Mouse (Mus musculus): ENCODE measurements at regions not wholly inside any gene's neighbourhood (a gene's known extent, or its start where the extent isn't known, plus 50 kb on each side); places are given as distances from the start of the nearest gene placed in this dataset.

DNA sequence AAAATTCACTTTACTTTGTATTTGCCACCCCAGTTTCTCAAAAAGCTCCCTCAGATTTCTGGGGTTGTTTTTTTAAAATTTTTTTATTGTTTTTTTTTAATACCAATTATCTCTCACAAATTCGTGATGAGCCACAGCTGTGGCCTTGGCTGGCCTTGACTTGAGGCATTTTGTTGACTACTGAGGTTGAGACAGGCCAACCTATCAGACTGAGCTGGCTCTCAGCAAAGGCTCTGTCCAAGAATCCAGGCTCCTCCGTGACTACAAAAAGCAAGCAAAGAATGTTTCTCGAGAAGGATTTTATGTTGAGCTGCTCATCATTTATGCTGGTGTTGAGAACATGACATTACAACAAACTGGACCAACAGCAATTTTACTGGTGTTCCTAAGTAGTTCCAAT lies 244.6 kb upstream of the Rasgrp1 start:
- no peak overlapping the region for H3K9ac ChIP-seq (replicated peaks; ENCODE audit: low read depth, low read length)
- no peak overlapping the region for H3K4me2 ChIP-seq (ENCODE audit: low read length)
- 79% methylated on average over 3 of the region's 3 CpGs for WGBS
- no peak overlapping the region for H3K27ac ChIP-seq (ENCODE audit: low read length)
- H3K27me3 ChIP-seq (replicated peaks; ENCODE audit: control insufficient read depth, insufficient read depth, low read length): no peaks in the 10 kb centered on the region
- no peak overlapping the region for H3K4me3 ChIP-seq (replicated peaks; ENCODE audit: low read length)
- H3K9me3 ChIP-seq (ENCODE audit: control insufficient read depth, low read length): no peaks in the 10 kb centered on the region
- ATAC-seq: no peak
- no peaks in the 10 kb centered on the region for H3K36me3 ChIP-seq (ENCODE audit: control insufficient read depth, insufficient read depth)
- H3K4me1 ChIP-seq (replicated peaks; ENCODE audit: control insufficient read depth, insufficient read depth, low read length): no peaks in the 10 kb centered on the region

DNA sequence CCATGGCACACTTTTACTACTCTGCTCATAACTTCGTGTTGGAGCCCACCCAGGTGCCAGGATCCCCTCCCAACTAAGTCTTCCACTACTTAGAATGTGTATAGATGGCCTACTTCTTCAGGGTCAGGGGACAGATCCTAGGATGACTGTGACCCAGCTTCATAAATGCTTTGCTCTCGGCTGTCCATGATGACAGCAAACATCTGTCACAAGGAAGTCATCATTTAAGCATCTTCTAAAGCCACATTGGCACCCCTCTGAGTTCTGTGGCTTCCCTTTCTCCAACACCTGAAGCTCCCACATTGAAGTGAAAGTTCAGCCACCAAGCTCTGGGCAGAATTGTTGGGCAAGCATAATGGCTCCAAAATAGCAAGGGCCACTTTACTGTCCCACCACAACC lies 252.2 kb upstream of the Rasgrp1 start:
- no peaks in the 10 kb centered on the region for H3K36me3 ChIP-seq (ENCODE audit: control insufficient read depth, insufficient read depth)
- H3K4me1 ChIP-seq (replicated peaks; ENCODE audit: control insufficient read depth, insufficient read depth, low read length): no peaks in the 10 kb centered on the region
- H3K9me3 ChIP-seq (ENCODE audit: control insufficient read depth, low read length): no peaks in the 10 kb centered on the region
- H3K9ac ChIP-seq (replicated peaks; ENCODE audit: low read depth, low read length): no peak overlapping the region
- no peak for ATAC-seq
- WGBS: 58% methylated on average over 2 of the region's 2 CpGs
- no peak overlapping the region for H3K4me3 ChIP-seq (replicated peaks; ENCODE audit: low read length)
- no peak overlapping the region for H3K4me2 ChIP-seq (ENCODE audit: low read length)
- H3K27ac ChIP-seq (ENCODE audit: low read length): no peak overlapping the region
- H3K27me3 ChIP-seq (replicated peaks; ENCODE audit: control insufficient read depth, insufficient read depth, low read length): no peaks in the 10 kb centered on the region

DNA sequence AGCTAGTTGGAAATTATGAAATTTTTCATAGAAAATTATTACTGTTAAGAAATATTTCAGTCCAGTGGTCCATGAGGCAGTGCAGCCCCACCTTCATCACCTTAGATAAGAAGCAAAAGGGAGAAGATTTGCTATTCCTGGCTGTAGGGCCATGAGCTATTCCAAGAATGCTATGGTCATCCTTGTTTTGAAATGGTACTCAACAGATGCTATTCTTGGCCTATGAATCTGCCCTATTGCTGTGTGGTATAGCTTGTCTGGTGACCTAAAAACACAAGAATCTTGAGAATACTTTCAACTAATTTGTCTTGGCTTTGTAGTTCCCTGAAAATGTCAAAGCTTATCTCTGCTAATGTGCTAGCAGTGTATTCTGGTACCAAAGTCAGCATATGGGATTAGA lies 254.8 kb upstream of the Rasgrp1 start:
- Histone ChIP-seq H3K36me3 (ENCODE audit: control insufficient read depth, insufficient read depth) (no peaks in the 10 kb centered on the region), H3K27ac (ENCODE audit: low read length) (no peak overlapping the region), H3K27me3 (replicated peaks; ENCODE audit: control insufficient read depth, insufficient read depth, low read length) (no peaks in the 10 kb centered on the region), H3K4me1 (replicated peaks; ENCODE audit: control insufficient read depth, insufficient read depth, low read length) (no peaks in the 10 kb centered on the region), H3K9ac (replicated peaks; ENCODE audit: low read depth, low read length) (no peak overlapping the region), H3K9me3 (ENCODE audit: control insufficient read depth, low read length) (no peaks in the 10 kb centered on the region), H3K4me3 (replicated peaks; ENCODE audit: low read length) (no peak overlapping the region), H3K4me2 (ENCODE audit: low read length) (no peak overlapping the region)
- ATAC-seq: no peak

DNA sequence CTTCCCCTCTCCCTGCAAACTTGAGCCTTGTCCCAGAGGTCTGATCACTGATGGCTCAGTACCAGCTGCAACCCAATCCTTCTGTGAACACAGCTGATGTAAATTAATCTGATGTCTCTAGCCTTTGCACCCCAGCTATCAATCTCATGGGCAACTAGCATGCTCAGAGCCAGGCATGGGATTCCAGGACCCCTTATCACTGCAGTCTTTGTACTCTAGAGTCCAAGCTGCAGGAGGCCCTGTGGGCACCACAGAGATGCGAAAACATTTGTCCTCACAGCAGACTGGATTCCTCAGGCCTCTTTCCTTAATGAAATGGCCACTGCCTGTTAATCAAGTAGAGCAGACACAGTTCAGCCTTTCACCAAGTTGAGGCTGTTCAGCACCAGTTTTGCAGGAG lies 272.0 kb upstream of the Rasgrp1 start:
- H3K27me3 ChIP-seq (replicated peaks; ENCODE audit: control insufficient read depth, insufficient read depth, low read length): no peaks in the 10 kb centered on the region
- 48% methylated on average over 1 of the region's 1 CpGs for WGBS
- no peak overlapping the region for H3K9ac ChIP-seq (replicated peaks; ENCODE audit: low read depth, low read length)
- no peaks in the 10 kb centered on the region for H3K36me3 ChIP-seq (ENCODE audit: control insufficient read depth, insufficient read depth)
- H3K4me2 ChIP-seq (ENCODE audit: low read length): no peak overlapping the region
- no peak for ATAC-seq
- no peaks in the 10 kb centered on the region for H3K4me1 ChIP-seq (replicated peaks; ENCODE audit: control insufficient read depth, insufficient read depth, low read length)
- H3K9me3 ChIP-seq (ENCODE audit: control insufficient read depth, low read length): no peaks in the 10 kb centered on the region
- H3K4me3 ChIP-seq (replicated peaks; ENCODE audit: low read length): no peak overlapping the region
- no peak overlapping the region for H3K27ac ChIP-seq (ENCODE audit: low read length)

DNA sequence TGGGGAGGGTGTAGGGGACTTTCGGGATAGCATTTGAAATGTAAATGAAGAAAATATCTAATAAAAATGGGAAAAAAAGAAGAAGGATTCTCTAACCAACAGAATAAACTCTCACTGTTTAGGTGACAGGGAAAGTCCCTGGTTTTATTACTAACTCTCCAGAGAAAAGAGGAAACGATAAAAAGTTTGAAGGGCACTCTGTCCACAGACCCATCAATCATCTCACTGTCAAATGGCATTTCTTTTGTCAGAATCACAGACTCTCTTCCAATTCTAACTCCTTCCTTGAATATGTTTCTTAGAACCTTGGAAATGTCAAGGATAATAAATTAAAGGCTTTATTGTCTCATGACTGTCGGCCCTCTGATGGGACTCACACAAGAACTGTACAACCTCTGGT lies 275.3 kb upstream of the Rasgrp1 start:
- ATAC-seq: no peak
- WGBS: 90% methylated on average over 3 of the region's 3 CpGs

DNA sequence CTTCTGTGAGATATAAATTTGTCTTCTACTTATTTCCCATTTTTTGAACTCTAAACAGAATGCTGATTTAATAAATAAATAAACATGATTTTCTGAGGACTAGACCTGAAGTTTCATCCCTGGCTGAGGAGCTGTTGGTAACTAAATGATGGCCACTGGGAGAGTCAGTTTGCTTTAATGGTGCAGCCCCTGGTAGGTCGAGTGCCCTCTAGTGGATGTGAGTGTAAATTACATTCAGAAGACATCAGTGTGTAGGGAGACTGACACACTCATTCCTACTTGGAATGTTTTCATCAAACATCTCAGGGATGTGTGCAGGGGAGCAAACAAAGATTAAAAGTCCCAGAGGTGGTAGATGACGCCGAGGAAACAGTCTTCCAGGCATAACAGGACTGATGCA lies 281.2 kb upstream of the Rasgrp1 start:
- Histone ChIP-seq H3K4me2 (ENCODE audit: low read length) (no peak overlapping the region), H3K4me1 (replicated peaks; ENCODE audit: control insufficient read depth, insufficient read depth, low read length) (no peaks in the 10 kb centered on the region), H3K27me3 (replicated peaks; ENCODE audit: control insufficient read depth, insufficient read depth, low read length) (no peaks in the 10 kb centered on the region), H3K9ac (replicated peaks; ENCODE audit: low read depth, low read length) (no peak overlapping the region), H3K4me3 (replicated peaks; ENCODE audit: low read length) (no peak overlapping the region), H3K27ac (ENCODE audit: low read length) (no peak overlapping the region), H3K9me3 (ENCODE audit: control insufficient read depth, low read length) (no peaks in the 10 kb centered on the region), H3K36me3 (ENCODE audit: control insufficient read depth, insufficient read depth) (no peaks in the 10 kb centered on the region)
- 49% methylated on average over 3 of the region's 3 CpGs for WGBS
- ATAC-seq: no peak

More for the DNA sequence above, 275.3 kb upstream of the Rasgrp1 start:
- Histone ChIP-seq H3K27ac (ENCODE audit: low read length) (no peak overlapping the region), H3K4me2 (ENCODE audit: low read length) (no peak overlapping the region), H3K9me3 (ENCODE audit: control insufficient read depth, low read length) (no peaks in the 10 kb centered on the region), H3K27me3 (replicated peaks; ENCODE audit: control insufficient read depth, insufficient read depth, low read length) (no peaks in the 10 kb centered on the region), H3K4me3 (replicated peaks; ENCODE audit: low read length) (no peak overlapping the region), H3K9ac (replicated peaks; ENCODE audit: low read depth, low read length) (no peak overlapping the region), H3K4me1 (replicated peaks; ENCODE audit: control insufficient read depth, insufficient read depth, low read length) (no peaks in the 10 kb centered on the region), H3K36me3 (ENCODE audit: control insufficient read depth, insufficient read depth) (no peaks in the 10 kb centered on the region)

DNA sequence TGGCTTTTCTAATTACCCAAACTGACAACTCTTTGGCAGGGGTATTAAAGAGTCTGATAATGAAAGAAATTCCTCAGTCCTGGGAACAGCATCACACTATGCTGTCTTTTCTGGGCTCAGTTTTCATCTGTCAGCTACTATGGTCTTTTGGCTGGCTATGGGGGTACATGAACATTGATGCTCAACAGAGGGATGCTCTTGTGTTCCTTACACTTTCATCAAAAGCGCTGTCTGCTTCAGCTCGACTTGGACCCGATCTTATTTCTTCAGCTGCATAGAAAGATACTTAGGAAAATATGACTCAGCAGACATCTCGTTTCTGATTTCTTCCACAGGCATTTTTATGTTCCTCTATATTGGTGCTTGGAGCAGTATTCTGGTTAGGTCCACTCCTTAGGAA lies 292.1 kb upstream of the Rasgrp1 start:
- Histone ChIP-seq H3K4me1 (replicated peaks; ENCODE audit: control insufficient read depth, insufficient read depth, low read length) (no peaks in the 10 kb centered on the region), H3K36me3 (ENCODE audit: control insufficient read depth, insufficient read depth) (no peaks in the 10 kb centered on the region), H3K9ac (replicated peaks; ENCODE audit: low read depth, low read length) (no peak overlapping the region), H3K9me3 (ENCODE audit: control insufficient read depth, low read length) (no peaks in the 10 kb centered on the region), H3K4me3 (replicated peaks; ENCODE audit: low read length) (no peak overlapping the region), H3K4me2 (ENCODE audit: low read length) (no peak overlapping the region), H3K27me3 (replicated peaks; ENCODE audit: control insufficient read depth, insufficient read depth, low read length) (no peaks in the 10 kb centered on the region), H3K27ac (ENCODE audit: low read length) (no peak overlapping the region)
- peak; percentile 61; the same call in 1 of the 2 replicates for ATAC-seq
- 57% methylated on average over 4 of the region's 4 CpGs for WGBS

DNA sequence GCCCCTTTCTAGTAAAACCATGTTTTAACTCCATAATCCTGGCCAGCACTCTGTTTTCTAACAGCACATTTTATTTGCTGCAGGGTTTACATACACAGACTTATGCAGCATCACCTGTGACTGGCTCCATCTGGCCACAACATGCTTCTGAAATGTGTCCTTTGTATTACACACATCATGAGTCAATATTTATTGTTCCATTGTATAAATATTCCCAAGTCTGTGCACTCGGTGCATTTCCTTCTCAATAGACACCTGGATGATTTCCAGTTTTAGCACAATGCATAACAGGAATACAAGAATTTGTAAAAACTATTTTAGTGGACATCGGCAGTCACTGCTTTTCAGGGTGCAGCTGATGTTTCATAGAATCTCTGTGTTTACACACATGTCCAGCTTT lies 294.6 kb upstream of the Rasgrp1 start:
- Histone ChIP-seq H3K27ac (ENCODE audit: low read length) (no peak overlapping the region), H3K9ac (replicated peaks; ENCODE audit: low read depth, low read length) (no peak overlapping the region), H3K4me2 (ENCODE audit: low read length) (no peak overlapping the region), H3K36me3 (ENCODE audit: control insufficient read depth, insufficient read depth) (no peaks in the 10 kb centered on the region), H3K4me1 (replicated peaks; ENCODE audit: control insufficient read depth, insufficient read depth, low read length) (no peaks in the 10 kb centered on the region), H3K27me3 (replicated peaks; ENCODE audit: control insufficient read depth, insufficient read depth, low read length) (no peaks in the 10 kb centered on the region), H3K4me3 (replicated peaks; ENCODE audit: low read length) (no peak overlapping the region), H3K9me3 (ENCODE audit: control insufficient read depth, low read length) (no peaks in the 10 kb centered on the region)
- ATAC-seq: no peak
- 37% methylated on average over 2 of the region's 2 CpGs for WGBS

DNA sequence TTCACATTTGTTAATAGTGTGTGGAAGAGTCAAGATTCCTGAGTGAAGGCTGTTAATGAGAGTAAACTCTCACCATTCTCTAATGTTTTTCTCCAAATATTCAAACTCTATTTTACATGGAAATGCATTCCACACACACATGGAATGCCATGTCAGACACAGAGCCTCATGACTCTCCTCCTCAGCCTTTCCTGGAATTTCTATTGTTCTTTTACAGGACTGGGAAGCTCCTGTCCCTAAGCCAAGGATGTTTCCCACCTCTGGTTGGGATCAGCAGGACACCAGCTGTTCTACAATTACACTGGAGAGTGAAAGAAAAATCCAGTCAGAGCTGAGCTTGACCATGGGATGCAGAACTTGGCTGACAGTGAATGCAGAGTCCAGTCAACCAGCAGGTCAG lies 309.3 kb upstream of the Rasgrp1 start:
- Histone ChIP-seq H3K27ac (ENCODE audit: low read length) (no peak overlapping the region), H3K4me2 (ENCODE audit: low read length) (no peak overlapping the region), H3K4me1 (replicated peaks; ENCODE audit: control insufficient read depth, insufficient read depth, low read length) (no peaks in the 10 kb centered on the region), H3K4me3 (replicated peaks; ENCODE audit: low read length) (no peak overlapping the region), H3K36me3 (ENCODE audit: control insufficient read depth, insufficient read depth) (no peaks in the 10 kb centered on the region), H3K27me3 (replicated peaks; ENCODE audit: control insufficient read depth, insufficient read depth, low read length) (no peaks in the 10 kb centered on the region), H3K9me3 (ENCODE audit: control insufficient read depth, low read length) (no peaks in the 10 kb centered on the region), H3K9ac (replicated peaks; ENCODE audit: low read depth, low read length) (no peak overlapping the region)
- ATAC-seq: no peak

DNA sequence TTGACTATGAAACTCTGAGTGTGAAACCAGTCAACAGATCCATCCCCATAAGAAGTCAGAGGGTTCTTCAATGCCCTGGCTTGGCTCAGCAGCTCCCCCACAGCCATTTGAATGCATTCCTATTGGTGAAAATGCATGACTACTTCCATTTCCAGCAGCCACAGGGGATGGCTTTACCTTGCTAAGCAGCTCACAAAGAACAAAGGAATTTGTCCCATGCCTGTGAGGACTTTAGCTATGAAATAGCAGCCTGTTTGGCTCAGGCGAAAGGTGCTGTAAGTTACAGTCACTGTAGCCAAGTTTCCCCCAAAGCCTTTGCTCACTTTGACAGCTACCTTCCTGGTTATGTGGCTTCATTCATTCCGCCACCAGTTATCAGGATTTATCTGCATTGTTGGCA lies 309.8 kb upstream of the Rasgrp1 start:
- H3K4me1 ChIP-seq (replicated peaks; ENCODE audit: control insufficient read depth, insufficient read depth, low read length): no peaks in the 10 kb centered on the region
- H3K27me3 ChIP-seq (replicated peaks; ENCODE audit: control insufficient read depth, insufficient read depth, low read length): no peaks in the 10 kb centered on the region
- ATAC-seq: no peak
- no peak overlapping the region for H3K27ac ChIP-seq (ENCODE audit: low read length)
- no peak overlapping the region for H3K9ac ChIP-seq (replicated peaks; ENCODE audit: low read depth, low read length)
- H3K4me2 ChIP-seq (ENCODE audit: low read length): no peak overlapping the region
- 57% methylated on average over 2 of the region's 2 CpGs for WGBS
- H3K4me3 ChIP-seq (replicated peaks; ENCODE audit: low read length): no peak overlapping the region
- no peaks in the 10 kb centered on the region for H3K36me3 ChIP-seq (ENCODE audit: control insufficient read depth, insufficient read depth)
- H3K9me3 ChIP-seq (ENCODE audit: control insufficient read depth, low read length): no peaks in the 10 kb centered on the region
